Mouse (Mus musculus): Measurements from ENCODE around the gene Vat1.
"Not testable (repeated sequence)": the region's sequence is repeated elsewhere in the genome, so short reads cannot be mapped to it uniquely, and the experiment has no call there.

- not testable (repeated sequence) for TF ChIP-seq CTCF (IDR thresholded peaks at IDR 0.05; ENCODE audit: low read depth, low read length); POLR2A (IDR thresholded peaks at IDR 0.05; ENCODE audit: extremely low read depth, insufficient read depth, low read length)
Measured at GRCm38 (mm10) chr11:101449596-101449995, 16.4 kb downstream of the Vat1 start.

All from liver, adult 2 months (tissue).